Mouse (Mus musculus): ENCODE data around the gene Hdac1. TPM values are rescaled to one million over a fixed set of nuclear protein-coding genes. Genes with fewer than 3 reads are reported as not detected.

Gene Hdac1
- polyA plus RNA-seq, 1 experiment from 2014 or later, result 101 TPM

DNA sequence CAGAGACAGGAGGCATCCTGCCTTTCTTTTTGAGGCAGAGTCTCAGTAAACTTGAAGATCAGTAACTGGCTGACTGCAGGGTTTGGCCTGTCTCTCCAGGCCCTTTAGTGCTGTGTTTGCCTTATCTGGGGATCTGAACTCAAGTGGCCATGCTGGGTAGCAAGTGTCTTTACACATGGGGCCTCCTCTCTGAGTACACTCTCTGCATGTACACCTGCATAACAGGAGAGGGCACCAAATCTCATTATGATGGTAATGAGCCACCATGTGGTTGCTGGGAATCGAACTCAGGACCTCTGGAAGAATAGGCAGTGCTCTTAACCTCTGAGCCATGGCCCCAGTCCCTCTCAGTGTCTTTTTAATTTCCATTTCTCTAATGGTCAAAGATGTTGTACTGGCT, 39.7 kb upstream of the Hdac1 start:
- Histone ChIP-seq H3K9ac (replicated peaks; ENCODE audit: low read depth) (no peak overlapping the region), H3K4me2 (replicated peaks; ENCODE audit: low read depth, low read length) (no peak overlapping the region), H3K4me1 (ENCODE audit: insufficient read depth, low read depth, low read length) (peaks cover 6% of the 10 kb centered on the region; the same call in 1 of the 2 replicates), H3K9me3 (ENCODE audit: low read length) (no peaks in the 10 kb centered on the region), H3K4me3 (ENCODE audit: low read depth, low read length) (no peak overlapping the region), H3K27ac (ENCODE audit: low read length) (no peak overlapping the region), H3K36me3 (ENCODE audit: insufficient read depth, low read length) (no peaks in the 10 kb centered on the region), H3K27me3 (replicated peaks; ENCODE audit: insufficient read depth, low read length) (no peaks in the 10 kb centered on the region)
- TF ChIP-seq EP300 (IDR thresholded peaks at IDR 0.05) (no peak), CTCF (IDR thresholded peaks at IDR 0.05) (no peak)
- WGBS, result 86% methylated on average over 1 of the region's 1 CpGs
- DNase-seq (ENCODE audit: low spot score), result no peak
- no peak for ATAC-seq

DNA sequence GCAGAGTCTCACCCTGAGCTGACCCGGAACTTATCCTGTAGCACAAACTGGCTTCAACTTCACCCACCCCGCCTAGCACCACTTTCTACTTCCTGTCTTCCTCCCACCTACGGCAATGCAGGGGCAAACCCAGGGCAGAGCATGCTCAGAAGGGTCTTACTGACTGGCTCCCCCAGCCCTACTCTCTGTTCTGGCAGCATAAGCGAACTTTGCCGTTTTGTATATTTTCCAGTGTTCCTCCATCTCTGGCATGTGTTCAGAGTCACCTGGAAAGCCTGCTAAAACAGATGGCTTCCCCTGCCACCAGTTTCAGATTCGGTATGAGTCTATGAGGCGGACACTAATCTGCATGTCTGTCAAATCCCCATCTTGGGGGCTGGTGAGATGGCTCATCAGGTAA, 37.8 kb upstream of the Hdac1 start:
- Histone ChIP-seq H3K4me2 (replicated peaks; ENCODE audit: low read depth, low read length) (no peak overlapping the region), H3K4me1 (ENCODE audit: insufficient read depth, low read depth, low read length) (peaks cover 6% of the 10 kb centered on the region; the same call in 1 of the 2 replicates), H3K36me3 (ENCODE audit: insufficient read depth, low read length) (no peaks in the 10 kb centered on the region), H3K27ac (ENCODE audit: low read length) (no peak overlapping the region), H3K9me3 (ENCODE audit: low read length) (no peaks in the 10 kb centered on the region), H3K27me3 (replicated peaks; ENCODE audit: insufficient read depth, low read length) (no peaks in the 10 kb centered on the region), H3K9ac (replicated peaks; ENCODE audit: low read depth) (no peak overlapping the region), H3K4me3 (ENCODE audit: low read depth, low read length) (no peak overlapping the region)
- 45% methylated on average over 7 of the region's 7 CpGs for WGBS
- DNase-seq (ENCODE audit: low spot score), result no peak
- ATAC-seq, result no peak
- no peak for TF ChIP-seq EP300 (IDR thresholded peaks at IDR 0.05)
- TF ChIP-seq CTCF (IDR thresholded peaks at IDR 0.05), result no peak

DNA sequence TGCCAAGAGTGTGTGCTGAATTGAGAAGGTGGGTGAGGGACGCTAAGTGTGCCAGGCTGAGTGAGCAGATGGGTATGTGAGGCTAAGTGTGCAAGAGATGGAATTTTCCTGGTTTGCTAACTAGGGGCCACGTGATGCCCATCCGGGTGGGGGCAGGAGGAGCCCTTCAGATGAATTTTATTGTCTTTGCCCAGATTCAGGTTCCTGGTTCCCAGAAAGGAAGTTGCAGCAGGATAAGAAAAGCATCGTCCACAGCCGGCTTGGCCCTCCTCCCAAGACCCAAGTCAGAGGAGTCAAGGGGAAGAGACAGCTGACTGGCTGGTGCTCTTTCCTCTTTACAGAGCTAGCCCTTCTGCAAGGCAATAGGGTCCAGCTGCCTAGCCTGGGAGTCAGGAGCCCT, 36.0 kb upstream of the Hdac1 start, which contains the start of gene Fam167b:
Gene Fam167b (minus strand): TSS at position 84 of the 400 bp plus-strand sequence.
- WGBS, result 53% methylated on average over 5 of the region's 5 CpGs
- H3K9me3 ChIP-seq (ENCODE audit: low read length), result no peaks in the 10 kb centered on the region
- H3K4me2 ChIP-seq (replicated peaks; ENCODE audit: low read depth, low read length), result peak within 1 kb of the TSS; percentile 20; the same call in 1 of the 2 replicates
- H3K27me3 ChIP-seq (replicated peaks; ENCODE audit: insufficient read depth, low read length), result no peaks in the 10 kb centered on the region
- H3K4me3 ChIP-seq (ENCODE audit: low read depth, low read length), result no peak within 1 kb of the TSS
- no peak for TF ChIP-seq EP300 (IDR thresholded peaks at IDR 0.05)
- no peak for TF ChIP-seq CTCF (IDR thresholded peaks at IDR 0.05)
- peak within 1 kb of the TSS; percentile 43; the same call in 1 of the 2 replicates for H3K27ac ChIP-seq (ENCODE audit: low read length)
- peak; percentile 50 for ATAC-seq
- H3K9ac ChIP-seq (replicated peaks; ENCODE audit: low read depth), result no peak within 1 kb of the TSS; the same call in 1 of the 2 replicates
- H3K36me3 ChIP-seq (ENCODE audit: insufficient read depth, low read length), result no peaks in the 10 kb centered on the region
- no peaks in the 10 kb centered on the region for H3K4me1 ChIP-seq (ENCODE audit: insufficient read depth, low read depth, low read length)
- peak; percentile 42 for DNase-seq (ENCODE audit: low spot score)

GRCm38 (mm10) chr4:129577688-129578087, 35.2 kb upstream of the Hdac1 start:
- no peak for TF ChIP-seq EP300 (IDR thresholded peaks at IDR 0.05)
- Histone ChIP-seq H3K9ac (replicated peaks; ENCODE audit: low read depth) (no peak overlapping the region; the same call in 1 of the 2 replicates), H3K36me3 (ENCODE audit: insufficient read depth, low read length) (no peaks in the 10 kb centered on the region), H3K9me3 (ENCODE audit: low read length) (no peaks in the 10 kb centered on the region), H3K4me3 (ENCODE audit: low read depth, low read length) (no peak overlapping the region), H3K4me1 (ENCODE audit: insufficient read depth, low read depth, low read length) (no peaks in the 10 kb centered on the region), H3K4me2 (replicated peaks; ENCODE audit: low read depth, low read length) (peak overlapping the region; percentile 20; the same call in 1 of the 2 replicates), H3K27ac (ENCODE audit: low read length) (no peak overlapping the region), H3K27me3 (replicated peaks; ENCODE audit: insufficient read depth, low read length) (no peaks in the 10 kb centered on the region)
- WGBS, result 79% methylated on average over 7 of the region's 7 CpGs
- no peak for DNase-seq (ENCODE audit: low spot score)
- ATAC-seq, result no peak

DNA sequence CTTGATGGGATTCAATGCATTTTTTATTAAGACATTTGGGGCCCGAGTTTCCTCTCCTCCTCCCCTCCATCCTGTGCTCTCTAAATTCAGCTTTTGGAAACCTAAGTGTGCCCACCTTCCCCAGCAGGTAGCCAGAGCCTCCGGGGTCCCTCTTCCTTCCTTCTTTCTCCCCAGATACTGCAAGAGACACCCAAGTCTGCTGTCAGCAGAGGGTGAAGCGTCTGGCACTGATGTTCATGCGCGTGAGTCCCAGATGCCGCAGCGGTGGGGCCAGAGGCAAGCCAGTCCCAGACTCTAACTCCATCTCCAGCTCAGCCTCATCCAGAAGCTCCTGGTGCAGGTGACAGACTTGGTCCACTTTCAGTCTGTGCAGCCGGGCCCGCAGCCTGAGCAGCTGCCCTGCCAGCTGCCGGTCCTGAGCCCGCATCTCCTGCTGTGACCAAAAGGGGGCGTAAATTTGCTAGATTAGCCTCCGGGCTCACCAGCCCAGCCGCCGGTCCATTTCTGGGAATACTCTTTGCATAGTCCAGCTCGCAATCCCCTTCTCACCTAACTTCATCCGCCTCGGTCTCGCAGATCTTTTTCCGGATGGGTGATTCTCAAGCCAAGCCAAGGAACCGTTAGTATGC, 34.5 kb upstream of the Hdac1 start:
- Histone ChIP-seq H3K27me3 (replicated peaks; ENCODE audit: insufficient read depth, low read length) (no peaks in the 10 kb centered on the region), H3K9me3 (ENCODE audit: low read length) (no peaks in the 10 kb centered on the region), H3K9ac (replicated peaks; ENCODE audit: low read depth) (no peak overlapping the region), H3K4me3 (ENCODE audit: low read depth, low read length) (no peak overlapping the region), H3K4me1 (ENCODE audit: insufficient read depth, low read depth, low read length) (no peaks in the 10 kb centered on the region), H3K4me2 (replicated peaks; ENCODE audit: low read depth, low read length) (peak overlapping the region; percentile 20; the same call in 1 of the 2 replicates), H3K36me3 (ENCODE audit: insufficient read depth, low read length) (no peaks in the 10 kb centered on the region), H3K27ac (ENCODE audit: low read length) (no peak overlapping the region)
- TF ChIP-seq EP300 (IDR thresholded peaks at IDR 0.05) (no peak), CTCF (IDR thresholded peaks at IDR 0.05) (peak; percentile 75)
- peak; percentile 52 for ATAC-seq
- WGBS, result 32% methylated on average over 21 of the region's 21 CpGs
- peak; percentile 74 for DNase-seq (ENCODE audit: low spot score)

GRCm38 (mm10) chr4:129575171-129575844, 32.8 kb upstream of the Hdac1 start:
- H3K36me3 ChIP-seq (ENCODE audit: insufficient read depth, low read length), result no peaks in the 10 kb centered on the region
- peak; percentile 39 for DNase-seq (ENCODE audit: low spot score)
- H3K27ac ChIP-seq (ENCODE audit: low read length), result no peak overlapping the region
- no peaks in the 10 kb centered on the region for H3K27me3 ChIP-seq (replicated peaks; ENCODE audit: insufficient read depth, low read length)
- H3K4me1 ChIP-seq (ENCODE audit: insufficient read depth, low read depth, low read length), result no peaks in the 10 kb centered on the region
- H3K9ac ChIP-seq (replicated peaks; ENCODE audit: low read depth), result no peak overlapping the region
- TF ChIP-seq EP300 (IDR thresholded peaks at IDR 0.05), result no peak
- no peak for TF ChIP-seq CTCF (IDR thresholded peaks at IDR 0.05)
- H3K4me2 ChIP-seq (replicated peaks; ENCODE audit: low read depth, low read length), result no peak overlapping the region
- peak; percentile 36; the same call in 1 of the 2 replicates for ATAC-seq
- WGBS, result 42% methylated on average over 6 of the region's 8 CpGs
- H3K4me3 ChIP-seq (ENCODE audit: low read depth, low read length), result no peak overlapping the region
- no peaks in the 10 kb centered on the region for H3K9me3 ChIP-seq (ENCODE audit: low read length)

All from lung, postnatal 0 days (tissue).